Mouse (Mus musculus): ENCODE results near the gene Nagk.
A peak's percentile ranks its signal among the peaks of the same experiment; 100 is the strongest.
"Not testable (repeated sequence)": the region's sequence is repeated elsewhere in the genome, so short reads cannot be mapped to it uniquely, and the experiment has no call there.

Gene Nagk

DNA sequence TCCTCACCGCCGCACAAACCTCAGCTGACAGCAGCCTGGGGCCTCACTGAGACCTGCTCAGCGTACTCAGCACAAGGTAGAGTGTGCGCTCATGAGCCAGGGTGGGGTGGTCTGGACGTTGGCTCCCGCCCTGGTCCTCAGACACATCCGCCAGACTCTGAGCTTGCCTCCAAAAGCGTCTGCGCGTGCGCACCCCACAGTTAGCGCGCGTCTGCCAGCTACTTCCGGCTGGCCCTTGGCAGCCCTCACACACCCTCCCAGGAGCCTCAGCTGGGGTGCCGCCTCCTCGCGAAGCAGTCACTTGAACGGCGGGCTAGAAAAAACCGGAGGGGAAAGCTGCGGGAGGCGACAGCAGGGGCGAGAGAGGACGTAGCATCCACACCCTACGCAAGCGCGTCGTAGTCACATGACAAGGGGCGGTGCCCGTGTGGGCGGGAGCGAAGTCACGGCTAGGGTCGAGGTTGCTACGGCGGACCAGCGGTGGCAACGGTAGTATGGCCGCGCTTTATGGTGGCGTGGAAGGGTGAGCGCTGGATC is at the start of gene Nagk:
Gene Nagk, plus strand, starts transcription at position 223 of the 537 bp plus-strand sequence.
- peak; percentile 90 for ATAC-seq (ENCODE audit: insufficient number of reproducible peaks, low FRiP score, low TSS enrichment)

DNA sequence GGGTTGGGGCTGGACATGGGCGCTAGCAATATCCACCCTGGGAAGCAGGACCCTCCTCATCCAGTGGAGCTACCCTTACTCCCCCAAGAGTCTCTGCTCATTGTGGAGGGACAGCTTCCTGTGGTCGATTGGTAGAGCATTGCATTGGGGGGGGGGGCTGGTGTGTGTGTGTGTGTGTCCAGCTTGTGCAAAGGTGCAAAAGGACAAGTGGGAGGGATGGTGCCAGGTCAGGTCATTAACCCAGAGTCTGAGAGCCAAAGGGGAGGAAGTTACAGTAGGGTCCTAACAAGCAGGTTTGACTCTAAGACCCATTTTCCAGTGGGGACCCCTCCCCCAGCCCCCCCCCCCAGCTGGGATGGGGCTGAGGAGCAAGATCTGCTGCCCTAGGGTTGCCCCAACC is 49.3 kb upstream of the Nagk start:
- no peak for ATAC-seq (ENCODE audit: insufficient number of reproducible peaks, low FRiP score, low TSS enrichment)

DNA sequence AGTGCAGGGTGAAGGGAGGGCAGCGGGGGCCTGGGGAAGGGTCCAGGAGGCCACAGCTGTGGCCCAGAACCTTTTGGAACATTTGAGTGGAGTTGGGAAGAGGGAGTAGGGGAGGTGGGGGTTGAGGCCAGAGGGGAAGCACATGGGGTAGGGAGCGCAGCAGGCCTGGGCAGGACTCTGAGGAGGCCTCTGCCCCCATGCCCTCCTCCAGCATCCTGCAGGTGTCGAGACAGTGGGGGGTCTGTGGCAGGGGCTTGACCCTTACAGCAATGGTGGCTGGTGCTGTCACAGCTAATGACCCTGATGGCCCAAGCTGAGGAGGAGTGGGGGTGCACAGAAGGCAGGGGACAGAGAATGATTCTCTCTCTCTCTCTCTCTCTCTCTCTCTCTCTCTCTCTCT is 45.5 kb upstream of the Nagk start:
- no peak for ATAC-seq (ENCODE audit: insufficient number of reproducible peaks, low FRiP score, low TSS enrichment)

DNA sequence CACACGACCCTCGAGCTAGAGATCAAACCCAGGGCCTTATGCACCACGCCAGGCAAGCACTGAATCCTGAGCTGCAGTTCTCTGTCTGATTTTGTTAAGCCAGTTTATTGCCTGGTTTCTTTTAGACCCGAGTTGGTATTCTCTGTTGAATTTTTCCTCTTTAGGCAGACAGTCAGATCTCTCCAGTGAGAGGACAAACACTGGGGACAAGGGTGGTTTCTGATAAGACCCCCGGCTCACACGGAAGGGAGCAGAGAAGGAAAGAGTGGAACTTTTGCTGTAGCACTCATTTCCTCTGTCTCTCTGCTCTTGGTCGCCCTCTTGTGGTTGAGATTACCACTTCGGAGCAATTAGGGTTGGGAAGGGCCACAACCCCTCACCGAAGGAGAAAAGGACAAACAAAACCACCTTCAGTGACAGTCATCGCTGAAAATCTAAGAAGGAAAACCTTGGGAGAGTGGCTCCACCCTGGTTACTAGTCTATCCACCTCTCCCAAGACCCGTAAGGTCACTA is 44.6 kb upstream of the Nagk start:
- no peak for ATAC-seq (ENCODE audit: insufficient number of reproducible peaks, low FRiP score, low TSS enrichment)

DNA sequence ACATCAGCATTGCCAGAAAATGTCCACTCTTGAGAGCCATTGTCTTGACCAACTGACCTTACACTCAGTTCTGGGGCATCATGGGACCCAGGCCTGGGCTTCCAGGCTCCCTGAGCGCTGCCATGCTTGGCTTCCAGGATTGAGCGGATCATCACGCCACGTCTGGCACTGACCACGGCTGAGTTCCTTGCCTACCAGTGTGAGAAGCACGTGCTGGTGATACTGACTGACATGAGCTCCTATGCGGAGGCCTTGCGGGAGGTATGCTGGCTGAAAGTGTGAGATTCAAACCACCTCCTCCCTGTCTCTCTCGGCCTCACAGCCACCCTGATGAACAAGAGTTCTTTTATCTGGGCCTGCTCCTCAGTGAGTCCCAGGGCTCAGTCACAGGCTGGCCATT is 38.7 kb upstream of the Nagk start:
- no peak for ATAC-seq (ENCODE audit: insufficient number of reproducible peaks, low FRiP score, low TSS enrichment)

DNA sequence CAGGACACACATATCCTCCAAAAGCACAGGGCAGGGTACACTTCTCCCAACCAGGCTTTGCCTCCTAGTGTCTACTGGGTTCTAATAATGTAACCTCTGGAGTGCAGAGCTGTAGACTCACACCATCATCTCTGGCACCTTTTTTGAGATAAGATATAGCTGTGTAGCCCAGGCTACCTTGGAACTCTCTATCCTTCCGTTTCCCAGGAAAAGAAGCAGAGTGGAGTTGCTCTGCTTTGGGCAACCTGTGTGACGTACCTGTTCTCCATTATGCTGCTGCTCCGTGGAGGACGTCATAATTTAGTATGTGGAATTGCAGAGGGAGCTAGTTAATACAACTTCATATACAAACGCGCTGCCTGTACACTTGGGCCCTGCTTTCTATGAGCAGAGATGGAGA is 32.4 kb upstream of the Nagk start, which contains the start of gene Ankrd53:
Gene Ankrd53, plus strand, starts transcription at position 301 of the 400 bp plus-strand sequence.
- no peak for ATAC-seq (ENCODE audit: insufficient number of reproducible peaks, low FRiP score, low TSS enrichment)

DNA sequence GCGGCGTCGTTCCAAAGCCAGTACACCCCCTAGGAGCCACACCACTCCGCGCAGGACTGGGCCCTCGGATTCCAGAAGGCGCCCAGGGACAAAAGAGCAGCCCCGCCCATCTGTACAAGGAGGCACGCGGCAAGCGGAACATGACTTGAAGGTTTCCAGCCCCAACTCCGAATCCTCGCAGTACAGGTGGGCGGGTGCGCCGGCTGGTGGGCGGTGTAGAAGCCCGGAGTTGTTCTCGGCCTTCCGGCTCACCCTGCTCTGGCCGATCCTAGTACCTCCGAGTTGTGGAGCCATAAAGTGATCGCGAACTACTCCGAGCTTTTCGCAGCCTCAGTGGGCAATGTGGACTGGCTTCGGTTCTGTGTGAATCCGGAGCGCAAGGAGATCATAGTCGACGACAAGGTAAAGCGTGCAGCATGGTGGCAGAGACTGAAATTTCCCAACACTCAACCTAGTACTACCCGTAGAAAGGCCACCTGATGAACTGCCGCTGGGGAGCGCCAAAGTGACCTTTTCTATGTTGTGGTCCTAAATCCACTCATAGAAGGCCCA is 31.8 kb upstream of the Nagk start:
- ATAC-seq (ENCODE audit: insufficient number of reproducible peaks, low FRiP score, low TSS enrichment): no peak

DNA sequence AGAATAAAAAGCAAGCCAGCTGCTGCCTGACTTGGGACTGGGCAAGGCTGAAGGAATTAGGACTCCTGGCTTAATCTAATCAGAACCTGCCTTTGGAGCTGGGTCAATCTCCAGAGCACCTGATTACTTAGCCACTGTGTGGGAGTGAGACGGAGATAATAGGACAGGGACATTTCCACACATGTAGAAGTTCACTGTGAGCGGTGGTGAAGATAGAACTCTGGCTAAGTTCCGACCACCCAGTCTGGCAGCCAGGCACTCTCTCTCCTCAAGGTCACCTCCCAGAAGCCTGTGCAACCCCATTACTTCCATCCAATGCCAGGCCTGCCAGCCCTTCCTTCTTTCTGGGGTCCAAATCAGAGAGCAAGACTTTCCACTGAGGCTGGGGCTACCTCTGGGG is 27.8 kb upstream of the Nagk start:
- ATAC-seq (ENCODE audit: insufficient number of reproducible peaks, low FRiP score, low TSS enrichment): no peak

DNA sequence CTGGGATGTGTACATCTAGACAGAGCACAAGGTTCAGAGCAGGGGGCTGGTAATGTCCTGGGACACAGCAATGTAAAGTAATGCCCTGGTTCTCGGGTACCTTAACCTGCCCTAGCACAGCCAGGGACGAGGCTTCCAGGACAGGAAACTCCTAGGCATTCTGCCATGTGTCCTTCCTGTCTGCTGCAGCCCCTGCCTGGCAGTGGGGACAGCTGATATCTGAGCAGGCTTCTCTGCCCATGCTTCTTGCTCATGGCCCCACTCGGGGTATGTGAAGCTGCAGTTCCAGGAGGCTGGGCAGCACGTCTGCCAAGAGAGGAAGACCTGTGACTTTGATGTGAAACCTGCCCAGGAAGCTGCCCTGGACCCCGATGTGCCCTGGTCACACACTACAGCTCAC is 26.3 kb upstream of the Nagk start:
- no peak for ATAC-seq (ENCODE audit: insufficient number of reproducible peaks, low FRiP score, low TSS enrichment)

DNA sequence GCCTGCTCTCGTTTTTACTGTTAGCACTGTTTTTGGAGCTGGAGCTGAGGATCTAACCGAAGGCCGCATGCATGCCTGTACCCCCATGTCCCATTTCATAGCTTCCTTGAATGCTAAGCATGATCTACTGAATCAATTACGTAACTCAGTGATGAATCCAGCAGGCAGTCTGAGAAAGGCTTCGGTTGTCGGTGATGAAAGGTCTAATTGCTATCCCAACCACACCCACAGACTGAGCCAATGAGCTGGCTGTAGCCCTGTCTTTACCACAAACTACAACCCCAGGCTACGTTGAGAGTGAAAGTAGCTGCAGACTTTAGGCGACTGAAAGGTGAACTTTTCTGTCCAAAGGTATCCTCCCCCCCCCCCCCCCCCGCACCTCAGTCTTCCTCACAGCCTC is 20.7 kb upstream of the Nagk start:
- ATAC-seq (ENCODE audit: insufficient number of reproducible peaks, low FRiP score, low TSS enrichment): no peak

DNA sequence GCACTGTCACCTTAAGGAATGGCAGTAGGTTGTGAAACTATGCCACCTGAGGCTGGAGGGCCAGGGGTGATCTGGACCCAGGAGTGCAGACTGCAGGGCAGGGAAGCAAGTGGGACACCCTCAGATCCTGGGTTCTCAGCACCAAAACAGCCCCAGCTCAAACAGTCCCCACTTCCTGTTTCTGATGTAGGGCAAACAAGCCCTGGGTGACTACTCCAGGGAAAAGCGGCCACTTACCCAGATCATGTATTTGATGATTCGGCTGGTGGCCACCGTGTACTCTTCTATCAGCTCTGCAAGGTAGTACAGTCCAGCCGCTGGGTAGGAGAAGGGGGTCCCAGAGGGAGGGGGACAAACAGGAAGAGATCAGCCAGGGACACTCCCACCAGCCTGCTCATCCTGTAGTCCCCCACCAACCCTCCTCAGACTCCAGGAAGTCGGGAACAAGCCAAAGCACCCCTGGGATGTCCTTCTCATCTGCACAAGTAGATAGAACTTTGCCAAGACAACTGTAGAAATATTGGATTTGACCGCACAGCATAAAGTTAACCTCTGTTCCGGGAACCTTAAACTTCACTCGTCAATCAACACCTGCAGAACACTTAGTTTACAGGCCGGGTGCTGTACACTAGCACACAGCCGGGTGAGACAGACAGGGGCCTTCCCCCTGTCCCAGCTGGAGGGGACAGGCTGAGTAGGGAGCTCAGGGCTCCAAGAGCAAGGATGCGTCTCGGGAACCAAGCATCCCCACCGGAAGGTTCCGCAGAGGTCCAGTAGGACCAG is 19.8 kb upstream of the Nagk start:
- no peak; the same call in 1 of the 2 replicates for ATAC-seq (ENCODE audit: insufficient number of reproducible peaks, low FRiP score, low TSS enrichment)

DNA sequence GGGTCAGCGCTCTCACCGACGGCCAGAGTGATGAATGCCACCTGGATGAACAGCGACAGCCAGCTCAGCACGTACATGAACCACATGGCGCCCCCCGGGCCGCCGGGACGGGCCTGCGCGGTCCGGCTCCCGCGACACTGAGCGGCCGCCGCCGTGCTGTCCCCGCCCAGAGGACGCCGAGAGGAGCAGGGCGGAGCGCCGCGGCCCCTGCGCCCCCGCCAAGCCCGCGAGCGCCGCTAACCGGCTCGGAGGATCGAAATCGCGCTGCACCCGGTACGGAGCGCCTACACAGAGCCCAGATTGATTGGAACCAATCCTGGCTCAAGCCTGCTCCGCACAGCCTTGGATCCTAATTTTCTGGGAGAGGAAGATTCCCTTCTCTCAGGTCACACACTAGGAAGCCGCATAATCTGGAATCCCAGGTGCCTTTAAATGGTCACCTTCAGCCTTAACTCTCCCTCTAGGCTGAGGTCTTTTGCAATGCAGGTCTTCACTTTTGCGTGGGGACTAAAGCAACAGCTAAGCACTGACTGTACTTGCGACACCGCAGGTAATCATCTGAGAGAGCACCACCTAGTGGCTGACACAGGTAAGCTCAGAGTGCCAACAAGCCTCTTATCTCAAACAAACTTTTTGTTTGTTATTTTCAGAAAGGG is 19.0 kb upstream of the Nagk start, which contains the start of gene Tex261:
Gene Tex261, minus strand, starts transcription at position 176 of the 656 bp plus-strand sequence.
- ATAC-seq (ENCODE audit: insufficient number of reproducible peaks, low FRiP score, low TSS enrichment): peak; percentile 92

DNA sequence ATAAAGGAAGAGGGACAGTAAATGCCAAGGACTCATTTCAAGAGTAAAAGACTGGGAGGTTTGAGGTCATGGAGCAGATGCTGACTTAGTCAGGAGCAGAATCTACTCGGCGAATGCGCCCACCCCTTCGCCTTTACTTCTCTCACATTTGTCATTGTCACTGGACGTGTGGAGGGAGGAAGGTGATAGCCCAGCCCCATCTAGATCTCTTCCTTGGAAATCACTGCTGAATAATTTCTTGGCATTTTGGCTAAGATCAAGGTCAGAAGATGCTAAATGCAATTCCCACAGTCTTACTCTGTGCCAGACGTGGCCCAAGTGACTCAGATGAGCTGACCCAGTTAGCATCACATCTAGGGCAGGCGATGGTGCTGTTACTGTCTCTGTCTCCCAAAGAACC is 16.5 kb upstream of the Nagk start:
- no peak for ATAC-seq (ENCODE audit: insufficient number of reproducible peaks, low FRiP score, low TSS enrichment)

DNA sequence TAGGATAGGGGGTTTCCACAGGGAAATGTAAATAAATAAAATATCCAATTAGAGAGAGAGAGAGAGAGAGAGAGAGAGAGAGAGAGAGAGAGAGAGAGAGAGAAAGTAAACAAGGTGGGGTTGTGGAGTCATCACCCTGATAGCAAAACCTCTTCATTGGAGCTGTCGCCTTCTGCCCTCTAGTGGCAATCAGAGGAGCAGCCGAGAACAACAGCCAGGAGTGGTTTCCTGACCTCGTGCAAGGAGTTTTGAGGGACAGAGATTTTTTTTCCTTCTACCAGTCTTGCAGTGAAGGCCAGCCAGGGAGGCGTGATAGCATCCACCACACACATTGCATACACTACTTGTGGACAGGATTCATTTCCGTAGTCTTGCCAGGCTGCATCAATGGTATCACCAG is 15.8 kb upstream of the Nagk start:
- ATAC-seq (ENCODE audit: insufficient number of reproducible peaks, low FRiP score, low TSS enrichment): no peak

DNA sequence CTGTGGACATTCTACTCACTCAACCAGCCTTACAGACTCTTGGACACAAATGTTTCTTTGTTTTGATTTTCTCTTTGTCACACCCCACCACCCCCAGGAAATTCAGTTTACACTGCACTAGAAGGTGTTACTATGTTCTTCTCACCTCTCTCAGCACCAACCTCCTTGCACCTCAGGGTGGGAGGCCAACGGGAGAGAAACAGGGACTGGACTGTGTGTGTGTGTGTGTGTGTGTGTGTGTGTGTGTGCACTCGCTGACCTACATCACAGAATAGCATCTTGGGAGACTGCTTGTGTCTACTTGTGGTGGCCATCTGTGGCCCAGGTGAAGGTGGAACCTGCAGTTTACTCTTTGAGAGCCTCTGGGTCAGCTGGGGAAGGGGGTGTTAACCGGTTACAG is 8.4 kb upstream of the Nagk start:
- ATAC-seq (ENCODE audit: insufficient number of reproducible peaks, low FRiP score, low TSS enrichment): no peak

DNA sequence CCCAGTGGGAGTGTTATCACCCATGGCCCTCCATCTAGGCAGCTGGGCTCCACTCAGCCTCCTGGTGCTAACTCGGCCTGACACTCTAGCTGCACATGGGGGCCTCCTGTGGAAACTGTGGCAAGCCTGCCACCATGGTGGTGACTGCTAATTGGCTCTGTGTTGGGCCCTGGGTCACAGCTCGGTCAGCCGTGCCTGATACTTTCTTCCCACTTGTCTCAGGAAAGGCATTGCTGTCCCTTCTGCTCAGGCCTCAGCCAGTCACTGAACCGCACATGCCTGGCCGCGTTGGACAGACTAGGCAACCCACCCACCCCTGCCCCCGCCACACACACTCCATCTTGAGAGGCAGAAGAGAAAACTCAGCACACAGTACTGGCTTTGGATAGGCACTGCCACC is 6.2 kb upstream of the Nagk start:
- no peak for ATAC-seq (ENCODE audit: insufficient number of reproducible peaks, low FRiP score, low TSS enrichment)

DNA sequence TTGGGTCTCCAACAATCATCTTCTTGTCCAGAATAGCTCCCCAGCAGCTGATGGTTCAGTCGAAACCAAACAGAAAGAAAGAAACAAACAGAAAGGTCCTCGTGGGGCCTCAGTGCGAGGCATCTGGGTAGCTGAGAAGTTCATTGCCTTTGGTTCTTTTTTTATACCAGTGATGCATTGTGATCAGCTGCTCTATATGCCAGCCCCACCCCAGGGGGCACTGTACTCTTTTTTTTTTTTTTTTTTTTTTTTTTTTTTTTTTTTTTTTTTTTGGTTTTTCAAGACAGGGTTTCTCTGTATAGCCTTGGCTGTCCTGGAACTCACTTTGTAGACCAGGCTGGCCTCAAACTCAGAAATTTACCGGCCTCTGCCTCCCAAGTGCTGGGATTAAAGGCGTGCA is 4.2 kb upstream of the Nagk start:
- not testable (repeated sequence) for ATAC-seq (ENCODE audit: insufficient number of reproducible peaks, low FRiP score, low TSS enrichment)

DNA sequence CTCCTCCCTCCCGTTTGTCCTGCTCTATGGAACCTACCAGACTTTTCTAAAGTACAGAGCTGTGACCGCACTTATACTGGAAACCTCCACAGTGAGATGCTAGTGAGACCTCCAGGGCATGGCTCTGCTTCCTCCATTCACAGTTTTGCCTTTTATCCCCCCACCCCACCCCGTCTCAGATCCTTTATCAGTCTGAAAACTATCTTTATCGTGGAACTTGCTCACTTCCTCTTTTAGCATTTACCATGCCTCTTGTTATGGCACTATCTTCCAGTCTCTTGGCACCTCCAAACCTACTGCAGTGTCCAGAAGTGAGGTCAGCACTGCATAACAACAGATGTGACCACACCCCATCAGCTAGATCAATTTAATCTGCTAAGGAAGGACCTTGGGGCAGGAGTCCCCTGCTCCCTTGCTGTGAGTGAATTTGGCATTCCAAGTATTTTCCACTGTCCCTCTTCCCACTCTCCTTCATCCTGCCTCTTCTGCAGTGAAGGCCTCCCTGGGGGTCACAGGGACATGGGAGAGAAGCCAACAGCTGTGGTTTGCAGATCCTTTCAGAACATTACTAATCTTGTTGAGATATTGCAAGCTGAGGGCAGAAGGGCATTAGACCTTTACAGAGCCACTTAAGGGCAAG is 3.4 kb upstream of the Nagk start:
- no peak for ATAC-seq (ENCODE audit: insufficient number of reproducible peaks, low FRiP score, low TSS enrichment)

DNA sequence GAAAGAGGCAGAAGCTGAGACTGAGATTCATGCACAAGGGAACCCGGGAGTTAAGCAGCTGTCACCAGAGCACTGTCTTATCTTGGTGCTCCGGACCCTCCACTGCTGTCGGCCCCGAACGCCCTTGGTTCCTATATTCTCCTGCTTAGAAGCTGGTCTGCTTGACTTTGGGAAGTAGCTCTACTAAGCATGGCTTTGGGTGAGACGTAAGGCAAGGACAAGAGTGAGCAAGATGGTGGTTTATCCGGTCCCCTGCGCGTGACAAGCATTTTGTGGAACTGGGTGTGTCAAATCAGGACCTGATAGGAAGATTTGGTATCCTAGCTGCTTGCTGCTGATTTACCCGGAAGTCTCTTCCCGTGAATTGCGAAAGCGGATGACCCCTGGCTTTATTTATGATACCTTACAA is 714 bp downstream of the Nagk start:
- ATAC-seq (ENCODE audit: insufficient number of reproducible peaks, low FRiP score, low TSS enrichment): no peak

DNA sequence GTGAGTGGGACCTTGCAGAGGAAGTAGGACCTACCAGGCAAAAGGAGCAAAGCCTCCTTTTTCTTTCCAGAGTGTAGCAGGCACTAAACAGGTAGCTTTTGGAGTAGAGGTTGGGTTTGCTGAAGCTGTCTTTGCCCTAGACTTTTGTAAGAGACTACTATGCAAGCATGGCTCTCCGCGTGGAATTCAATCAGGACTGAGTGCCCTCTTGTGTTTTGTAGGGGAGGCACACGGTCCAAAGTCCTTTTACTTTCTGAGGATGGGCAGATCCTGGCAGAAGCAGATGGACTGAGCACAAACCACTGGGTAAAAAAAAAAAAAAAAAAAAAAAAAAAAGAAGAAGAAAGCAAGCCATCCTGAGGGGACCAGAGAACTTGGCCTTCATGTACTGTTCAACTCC is 1.9 kb downstream of the Nagk start:
- no peak for ATAC-seq (ENCODE audit: insufficient number of reproducible peaks, low FRiP score, low TSS enrichment)

DNA sequence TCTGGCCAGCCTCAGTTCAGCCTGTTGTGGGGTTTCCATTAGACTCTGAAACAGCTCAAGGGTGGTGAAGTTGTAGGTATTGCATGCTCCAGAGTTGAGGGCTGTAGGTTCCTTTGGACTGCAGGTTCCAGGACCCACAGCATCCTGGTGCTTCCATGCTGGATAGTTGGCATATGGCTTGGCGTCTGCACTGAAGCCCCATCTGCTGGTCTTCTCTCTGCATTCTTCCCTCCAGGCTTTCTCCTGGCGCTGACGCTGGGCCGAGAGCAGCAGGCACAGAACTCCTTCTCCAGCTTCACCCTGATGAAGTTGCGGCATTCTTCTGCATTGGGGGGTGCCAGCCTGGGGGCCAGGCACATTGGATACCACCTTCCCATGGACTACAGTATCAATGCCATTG is 7.3 kb downstream of the Nagk start:
- no peak for ATAC-seq (ENCODE audit: insufficient number of reproducible peaks, low FRiP score, low TSS enrichment)
